Mouse (Mus musculus): ENCODE measurements around the gene Sstr2.

Sstr2 gene

GRCm38 (mm10) chr11:113617132-113617911, 1.8 kb upstream of the Sstr2 start:
- in situ Hi-C loops (cut with MboI; ENCODE audit: unreplicated experiment in 2 of 2) = loop anchor here (5.0 to 25.0 kb wide), 3 partner anchors 320 to 443 kb away; no protein-coding TSS in a partner anchor

DNA sequence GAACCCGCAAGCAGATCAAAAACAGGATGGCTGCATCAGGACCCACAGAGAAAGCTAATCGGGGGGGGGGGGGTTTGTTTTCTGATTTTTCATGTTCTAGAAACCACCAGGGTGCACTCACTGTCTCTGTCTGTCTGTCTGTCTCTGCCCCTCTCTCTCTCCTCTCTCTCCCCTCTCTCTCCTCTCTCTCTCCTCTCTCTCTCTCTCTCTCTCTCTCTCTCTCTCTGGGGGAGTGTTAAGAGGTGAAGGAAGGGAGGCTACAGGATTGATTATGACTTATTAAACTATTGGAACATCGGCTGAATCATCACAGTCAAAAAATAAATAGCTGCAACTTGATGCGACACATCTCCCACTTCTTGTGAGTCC, 855 bp upstream of the Sstr2 start:
- in situ Hi-C loops (cut with MboI; ENCODE audit: unreplicated experiment in 2 of 2) = loop anchor here (5.0 to 25.0 kb wide), 3 partner anchors 321 to 443 kb away; no protein-coding TSS in a partner anchor

GRCm38 (mm10) chr11:113619420-113620080, 408 bp downstream of the Sstr2 start:
- in situ Hi-C loops (cut with MboI; ENCODE audit: unreplicated experiment in 2 of 2) = loop anchor here (5.0 to 25.0 kb wide), 3 partner anchors 322 to 445 kb away; no protein-coding TSS in a partner anchor

- in situ Hi-C loops (cut with MboI; ENCODE audit: unreplicated experiment in 2 of 2) = loop anchor here in 1 of 2 experiments (25.0 kb wide), 1 partner anchor 434 kb away; no protein-coding TSS in a partner anchor
Measured at GRCm38 (mm10) chr11:113621001-113621400, 1.9 kb downstream of the Sstr2 start.

DNA sequence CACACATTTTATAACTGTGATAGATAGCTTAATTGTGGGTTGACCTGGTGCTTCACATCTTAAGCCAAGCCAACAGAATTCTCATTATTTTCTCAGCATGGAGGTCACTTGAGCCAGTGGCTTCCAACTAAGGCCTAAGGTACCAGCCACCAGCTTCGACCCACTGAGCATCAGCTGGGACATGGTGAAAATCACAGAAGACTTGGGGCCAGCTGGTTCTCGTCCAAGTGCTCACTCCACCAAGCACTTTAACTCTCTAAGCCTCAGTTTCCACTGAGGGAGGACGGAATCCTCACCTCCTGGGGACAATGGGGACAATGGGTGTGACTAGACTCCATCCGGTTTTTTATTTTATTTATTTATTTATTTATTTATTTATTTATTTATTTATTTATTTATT, 2.9 kb downstream of the Sstr2 start:
- in situ Hi-C loops (cut with MboI; ENCODE audit: unreplicated experiment in 2 of 2) = loop anchor here in 1 of 2 experiments (25.0 kb wide), 1 partner anchor 435 kb away; no protein-coding TSS in a partner anchor

- in situ Hi-C loops (cut with MboI; ENCODE audit: unreplicated experiment in 2 of 2) = no loop called here
Measured at GRCm38 (mm10) chr11:113625437-113625836, 6.3 kb downstream of the Sstr2 start.

- in situ Hi-C loops (cut with MboI; ENCODE audit: unreplicated experiment in 2 of 2) = no loop called here
Measured at GRCm38 (mm10) chr11:113627785-113628184, 8.6 kb downstream of the Sstr2 start.

DNA sequence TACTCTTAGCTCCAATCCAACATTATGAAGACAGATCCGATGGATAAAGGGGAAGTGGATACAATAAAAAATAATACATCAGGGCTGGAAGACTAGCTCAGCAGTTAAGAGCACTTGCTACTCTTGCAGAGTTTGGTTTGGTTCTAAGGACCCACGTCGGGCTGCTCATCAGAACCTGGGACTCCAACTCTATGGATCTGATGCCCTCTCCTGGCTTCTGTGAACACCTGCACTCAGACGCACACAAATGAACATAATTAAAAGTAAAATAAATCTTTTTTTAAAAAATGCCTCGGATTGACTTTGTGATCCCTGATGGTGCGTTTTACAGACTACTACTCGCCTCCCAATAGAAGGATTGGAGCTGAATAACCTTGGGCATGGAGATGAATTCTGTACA, 11.5 kb downstream of the Sstr2 start:
- in situ Hi-C loops (cut with MboI; ENCODE audit: unreplicated experiment in 2 of 2) = no loop called here

GRCm38 (mm10) chr11:113631302-113631701, 12.2 kb downstream of the Sstr2 start:
- in situ Hi-C loops (cut with MboI; ENCODE audit: unreplicated experiment in 2 of 2) = no loop called here

GRCm38 (mm10) chr11:113631862-113632261, 12.7 kb downstream of the Sstr2 start:
- in situ Hi-C loops (cut with MboI; ENCODE audit: unreplicated experiment in 2 of 2) = no loop called here

GRCm38 (mm10) chr11:113632303-113632702, 13.2 kb downstream of the Sstr2 start:
- in situ Hi-C loops (cut with MboI; ENCODE audit: unreplicated experiment in 2 of 2) = no loop called here

- in situ Hi-C loops (cut with MboI; ENCODE audit: unreplicated experiment in 2 of 2) = no loop called here
Measured at GRCm38 (mm10) chr11:113633398-113633797, 14.3 kb downstream of the Sstr2 start.

DNA sequence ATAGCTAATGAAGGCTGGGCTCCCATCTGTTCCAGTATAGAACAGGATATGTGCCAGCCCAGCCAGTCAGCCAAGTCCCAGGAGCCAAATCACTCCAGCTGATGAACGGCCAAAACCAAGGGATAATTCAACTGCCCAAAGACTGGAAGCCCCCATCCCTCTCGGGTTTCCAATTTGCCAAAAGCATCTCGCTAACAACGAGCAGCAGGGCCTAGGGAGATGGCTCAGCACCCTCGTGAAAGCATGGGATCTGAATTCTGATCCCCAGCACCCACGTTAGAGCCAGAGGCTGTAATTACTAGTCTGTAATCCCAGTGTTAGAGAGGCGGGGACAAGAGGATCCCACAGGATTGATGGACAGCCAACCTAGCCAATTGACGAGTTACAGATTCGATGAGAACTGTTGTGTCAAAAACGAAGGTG, 15.6 kb downstream of the Sstr2 start:
- in situ Hi-C loops (cut with MboI; ENCODE audit: unreplicated experiment in 2 of 2) = no loop called here

GRCm38 (mm10) chr11:113638680-113639079, 19.5 kb downstream of the Sstr2 start:
- in situ Hi-C loops (cut with MboI; ENCODE audit: unreplicated experiment in 2 of 2) = no loop called here

GRCm38 (mm10) chr11:113645181-113645580, 26.0 kb downstream of the Sstr2 start:
- in situ Hi-C loops (cut with MboI; ENCODE audit: unreplicated experiment in 2 of 2) = loop anchor here (5.0 to 10.0 kb wide), 3 partner anchors 37 to 170 kb away; partner anchors contain the start of genes D11Wsu47e (in 2 of the 2) and Fam104a (in 2 of the 2)

GRCm38 (mm10) chr11:113648152-113648551, 29.0 kb downstream of the Sstr2 start:
- in situ Hi-C loops (cut with MboI; ENCODE audit: unreplicated experiment in 2 of 2) = loop anchor here (5.0 to 10.0 kb wide), 3 partner anchors 34 to 167 kb away; partner anchors contain the start of genes D11Wsu47e (in 2 of the 2) and Fam104a (in 2 of the 2)

DNA sequence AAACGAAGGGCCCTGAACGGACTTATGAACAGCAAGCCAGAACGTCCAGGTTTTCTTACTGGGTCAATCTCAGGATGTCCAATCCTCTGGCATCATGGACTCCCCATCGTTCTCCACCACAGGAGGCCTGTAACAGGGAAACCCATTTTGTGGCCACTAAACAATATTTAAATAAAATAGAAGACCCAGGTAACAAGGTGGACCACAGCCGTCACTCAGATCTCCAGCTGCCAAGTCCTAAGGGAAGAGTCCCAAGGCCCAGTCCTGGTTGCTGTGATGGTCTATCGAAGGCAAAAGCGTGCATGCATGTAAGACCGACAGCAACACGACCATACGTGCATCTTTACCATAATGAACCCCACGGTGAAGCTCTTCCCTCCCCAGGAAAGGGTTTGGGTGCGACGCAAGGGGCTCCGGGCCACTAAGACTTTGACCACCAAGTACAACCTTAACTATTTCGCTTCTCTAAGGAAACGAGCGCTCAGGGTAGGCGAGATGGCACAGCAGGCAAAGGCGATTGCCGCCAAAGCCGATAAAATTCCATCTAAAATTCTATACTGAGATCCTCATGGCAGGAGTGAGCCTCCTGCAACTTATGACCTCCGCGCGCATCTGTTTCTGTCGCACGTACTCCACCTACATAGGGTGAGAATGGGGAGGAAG, 29.7 kb downstream of the Sstr2 start, which contains the start of gene Cog1:
Cog1 (plus strand) TSS at position 480 of the 663 bp plus-strand sequence.
- in situ Hi-C loops (cut with MboI; ENCODE audit: unreplicated experiment in 2 of 2) = loop anchor here (5.0 to 10.0 kb wide), 3 partner anchors 33 to 166 kb away; partner anchors contain the start of genes D11Wsu47e (in 2 of the 2) and Fam104a (in 2 of the 2)

- in situ Hi-C loops (cut with MboI; ENCODE audit: unreplicated experiment in 2 of 2) = loop anchor here (5.0 to 10.0 kb wide), 3 partner anchors 33 to 165 kb away; partner anchors contain the start of genes D11Wsu47e (in 2 of the 2) and Fam104a (in 2 of the 2)
Measured at GRCm38 (mm10) chr11:113649353-113650210, 30.4 kb downstream of the Sstr2 start, which contains the start of gene Slc39a11. Gene Slc39a11, minus strand, starts transcription at chr11:113650079.

DNA sequence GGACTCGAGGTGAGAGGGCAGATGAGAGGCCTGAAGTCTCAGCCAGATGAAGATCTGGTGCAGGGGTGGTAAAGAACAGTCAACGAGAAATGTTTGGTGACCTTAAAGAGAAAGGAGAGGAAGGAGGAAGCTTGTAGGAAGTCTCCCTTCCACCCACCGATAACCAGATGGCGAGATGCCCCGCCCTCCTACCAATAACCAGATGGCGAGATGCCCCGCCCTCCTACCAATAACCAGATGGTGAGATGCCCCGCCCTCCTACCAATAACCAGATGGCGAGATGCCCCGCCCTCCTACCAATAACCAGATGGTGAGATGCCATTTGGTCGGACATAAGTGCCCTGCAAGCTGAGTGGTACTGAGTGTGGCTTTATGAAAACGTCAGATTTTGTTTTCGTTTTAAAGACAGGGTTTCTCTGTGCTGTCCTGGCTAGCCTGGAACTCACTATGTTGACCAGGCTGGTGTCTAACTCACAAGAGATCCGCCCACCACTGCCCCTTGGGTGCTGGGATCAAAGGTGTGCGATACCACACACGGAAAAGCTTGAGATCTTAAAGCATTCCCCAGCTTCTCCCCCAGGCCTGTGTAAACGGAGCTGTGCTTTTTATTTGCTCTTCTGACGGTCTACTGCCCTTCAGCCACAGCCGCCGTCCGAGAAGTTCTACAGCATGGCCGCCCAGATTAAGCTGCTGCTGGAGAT, 32.2 kb downstream of the Sstr2 start:
- in situ Hi-C loops (cut with MboI; ENCODE audit: unreplicated experiment in 2 of 2) = no loop called here
